Mouse (Mus musculus) ES-E14 (cell line): Measurements from ENCODE around the gene Ghdc. TPM values are rescaled to one million over a fixed set of nuclear protein-coding genes. Genes with fewer than 3 reads are reported as not detected.

Experiments used
- DNase-seq: peaks from one replicate; pipeline ENCODE4 v3.0.0-alpha.2; 2013; ENCODE audit warnings: low read depth, low spot score
- H3K27ac ChIP-seq: 2 replicates; pipeline ENCODE4 v1.5.1; 2012; ENCODE audit warnings: low read depth, mild to moderate bottlenecking, low read length, moderate library complexity, mixed read lengths; ENCODE audit not compliant: poor library complexity, insufficient read depth, severe bottlenecking
- H3K36me3 ChIP-seq: 2 replicates; pipeline ENCODE4 v1.6.1; 2012; ENCODE audit warnings: mild to moderate bottlenecking, low read length, moderate library complexity, mixed read lengths; ENCODE audit not compliant: control insufficient read depth, poor library complexity, insufficient read depth, severe bottlenecking
- H3K4me1 ChIP-seq, 2 experiments: fragments of 150-350 bp in 1 of 2; sonication (generic) in 1 of 2; 2 replicates each; pipeline ENCODE4 v1.6.1; 2012; ENCODE audit warnings: low read length in 2 of 2, mild to moderate bottlenecking in 1 of 2, mixed read lengths in 1 of 2; ENCODE audit not compliant: control insufficient read depth in 2 of 2, insufficient read depth in 2 of 2, poor library complexity in 1 of 2
- H3K4me3 ChIP-seq, 2 experiments: fragments of 150-350 bp in 1 of 2; sonication (generic) in 1 of 2; 2 replicates each; pipeline ENCODE4 v1.5.1; 2012; ENCODE audit warnings: low read length in 2 of 2, low read depth in 1 of 2, mild to moderate bottlenecking in 1 of 2, mixed read lengths in 1 of 2; ENCODE audit not compliant: insufficient read depth in 1 of 2, poor library complexity in 1 of 2, severe bottlenecking in 1 of 2
- H3K9ac ChIP-seq: 2 replicates; pipeline ENCODE4 v1.6.1; 2012; ENCODE audit warnings: low read depth, mild to moderate bottlenecking, low read length, mixed read lengths; ENCODE audit not compliant: poor library complexity, insufficient read depth, severe bottlenecking
- H3K9me3 ChIP-seq: fragments of 150-350 bp; sonication (generic); 2 replicates; pipeline ENCODE4 v1.6.1; 2012; ENCODE audit warnings: low read depth, mild to moderate bottlenecking, low read length; ENCODE audit not compliant: control insufficient read depth, insufficient read depth
- CHD2 ChIP-seq: IDR thresholded peaks from 2 replicates; pipeline ENCODE4 v1.6.1; 2014; ENCODE audit warnings: mild to moderate bottlenecking, low read depth, low read length, inconsistent platforms
- HCFC1 ChIP-seq: IDR thresholded peaks from 2 replicates; pipeline ENCODE4 v1.6.1; 2012; ENCODE audit warnings: low read length, inconsistent platforms, borderline replicate concordance; ENCODE audit not compliant: insufficient read depth
- MAFK ChIP-seq: IDR thresholded peaks from 2 replicates; pipeline ENCODE4 v1.6.1; 2014; ENCODE audit warnings: mild to moderate bottlenecking, low read depth, low read length, inconsistent platforms; ENCODE audit not compliant: insufficient read depth
- ZC3H11A ChIP-seq: IDR thresholded peaks from 2 replicates; pipeline ENCODE4 v1.6.1; 2012; ENCODE audit warnings: low read depth, mild to moderate bottlenecking, inconsistent platforms, low read length, borderline replicate concordance
- ZNF384 ChIP-seq: IDR thresholded peaks from 2 replicates; pipeline ENCODE4 v1.6.1; 2012; ENCODE audit warnings: low read depth, low read length, inconsistent platforms
- in situ Hi-C, 2 experiments: fragments of 600-800 bp; cut with MboI; formaldehyde crosslinking; loops; one replicate each; pipeline ENCODE4 v1.15.1; 2025; ENCODE audit warnings: low sequenced_read_pairs in 2 of 2, inconsistent platforms in 1 of 2; ENCODE audit not compliant: unreplicated experiment in 2 of 2
- total RNA-seq: library from RNA; depleted of rRNA; stranded (reverse); fragments of 300-350 nt; gene quantifications from 2 replicates; pipeline ENCODE4 v1.2.3, GENCODE M21; 2012

The Ghdc gene
- total RNA-seq, 1 experiment, result 16.5 TPM

DNA sequence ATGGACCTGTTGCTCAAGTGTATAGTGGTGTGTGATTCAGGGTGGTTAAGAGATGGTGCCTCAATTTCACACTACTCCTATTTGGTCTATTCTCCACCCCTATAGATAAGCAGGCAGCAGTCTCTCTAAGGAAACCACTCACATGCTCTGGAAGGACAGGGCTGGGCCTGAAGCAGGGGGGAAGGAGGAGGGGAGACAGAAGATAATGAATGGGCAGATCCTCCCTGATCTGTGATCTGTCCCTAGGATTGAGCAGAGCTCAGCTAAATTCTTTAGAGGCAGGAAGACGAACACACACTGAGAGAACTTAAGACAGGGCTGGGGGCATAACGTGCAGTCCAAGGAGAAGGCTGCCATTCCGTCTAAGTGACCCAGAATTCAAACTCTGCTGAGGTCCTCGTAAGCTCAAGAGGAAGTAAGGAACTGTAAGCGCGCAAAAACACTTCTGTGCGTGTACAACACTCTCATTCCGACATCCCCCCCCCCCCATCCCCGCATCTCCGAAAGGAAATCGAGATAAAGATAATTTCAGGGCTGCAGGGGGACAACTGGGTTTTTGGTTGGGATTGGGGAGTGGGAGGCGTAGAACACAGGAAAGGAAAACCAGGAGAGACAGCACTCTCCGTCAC, 33.5 kb downstream of the Ghdc start:
- peak overlapping the region; percentile 92 for H3K4me3 ChIP-seq
- TF ChIP-seq MAFK, result no peak
- no peak for TF ChIP-seq HCFC1
- TF ChIP-seq CHD2, result no peak
- no peak for TF ChIP-seq ZC3H11A
- TF ChIP-seq ZNF384, result no peak
- DNase-seq, result no peak
- no peak overlapping the region for H3K27ac ChIP-seq
- H3K36me3 ChIP-seq, result peaks cover 2% of the 10 kb centered on the region; the same call in 1 of the 2 replicates
- H3K9ac ChIP-seq, result peak overlapping the region; percentile 93
- H3K9me3 ChIP-seq, result no peaks in the 10 kb centered on the region
- in situ Hi-C loops, result no loop called here
- H3K4me1 ChIP-seq, result peaks cover 8 to 10% of the 10 kb centered on the region in 2 experiments; a peak in 3 of 4 replicates

- Histone ChIP-seq H3K9me3 (no peaks in the 10 kb centered on the region), H3K9ac (peak overlapping the region; percentile 93), H3K27ac (no peak overlapping the region), H3K4me3 (peak overlapping the region; percentile 92), H3K4me1 (peaks cover 8 to 10% of the 10 kb centered on the region in 2 experiments; a peak in 3 of 4 replicates), H3K36me3 (peaks cover 2% of the 10 kb centered on the region; the same call in 1 of the 2 replicates)
- DNase-seq, result no peak
- no peak for TF ChIP-seq MAFK
- TF ChIP-seq CHD2, result no peak
- no peak for TF ChIP-seq ZNF384
- no peak for TF ChIP-seq HCFC1
- no peak for TF ChIP-seq ZC3H11A
- in situ Hi-C loops, result no loop called here
Measured at GRCm38 (mm10) chr11:100736746-100737080, 34.0 kb downstream of the Ghdc start.

GRCm38 (mm10) chr11:100735954-100736745, 34.6 kb downstream of the Ghdc start:
- peak overlapping the region; percentile 44; the same call in 1 of the 2 replicates for H3K27ac ChIP-seq

GRCm38 (mm10) chr11:100735134-100735865, 35.5 kb downstream of the Ghdc start:
- no peak overlapping the region; a peak in 1 of 4 replicates for H3K4me3 ChIP-seq
- 0 out of 2 replicates have a peak overlapping the region, but pooled peaks have one; percentile 44 for H3K27ac ChIP-seq
- in situ Hi-C loops, result no loop called here
- H3K4me1 ChIP-seq, result peaks cover 8 to 18% of the 10 kb centered on the region in 2 experiments; a peak in 3 of 4 replicates
- peak overlapping the region; percentile 63; the same call in 1 of the 2 replicates for H3K9ac ChIP-seq
- H3K9me3 ChIP-seq, result no peaks in the 10 kb centered on the region
- TF ChIP-seq CHD2 (no peak), HCFC1 (no peak), MAFK (no peak), ZNF384 (no peak), ZC3H11A (no peak)
- DNase-seq, result no peak
- H3K36me3 ChIP-seq, result peaks cover 2% of the 10 kb centered on the region; the same call in 1 of the 2 replicates

More at GRCm38 (mm10) chr11:100735954-100736745, 34.6 kb downstream of the Ghdc start:
- Histone ChIP-seq H3K36me3 (peaks cover 2% of the 10 kb centered on the region; the same call in 1 of the 2 replicates), H3K9ac (peak overlapping the region; percentile 63; the same call in 1 of the 2 replicates), H3K4me1 (peaks cover 8 to 11% of the 10 kb centered on the region in 2 experiments; a peak in 3 of 4 replicates), H3K4me3 (peak overlapping the region; percentile 45), H3K9me3 (no peaks in the 10 kb centered on the region)
- DNase-seq, result no peak
- in situ Hi-C loops, result no loop called here
- no peak for TF ChIP-seq HCFC1
- TF ChIP-seq MAFK, result no peak
- no peak for TF ChIP-seq ZC3H11A
